In genomic region chr5:124963806-124964672, GRCm38 (mm10) we compare ENCODE assay signal across 9 mouse cellular contexts. TPM values are rescaled to one million over a fixed set of nuclear protein-coding genes. Genes with fewer than 3 reads are reported as not detected.
DNase-seq lines count a peak whose midpoint lies in the region; ATAC-seq lines count a peak whose summit lies in the region.
"Had no signal": no experiment of that assay in that cellular context is flagged by ENCODE, and none has a peak within 500 bp of the region (broad histone marks: within the 10 kb centered on the region; RNA-seq: fewer than 3 reads in every experiment).

No protein-coding gene starts in this region.

- peaks cover 2% of the 10 kb centered on the region; the same call in 1 of the 2 replicates for H3K9me3 ChIP-seq in heart, embryonic 12.5 days (replicated peaks)
- 0 out of 2 replicates have a peak, but pooled peaks cover 2% of the 10 kb centered on the region for H3K9me3 ChIP-seq in kidney, embryonic 14.5 days (ENCODE audit: control insufficient read depth, low read length)
- no peaks in the 10 kb centered on the region for H3K9me3 ChIP-seq in limb, embryonic 11.5 days (ENCODE audit: control insufficient read depth, low read length)
- H3K9me3 ChIP-seq in midbrain, embryonic 16.5 days (replicated peaks; ENCODE audit: control insufficient read depth, low read length, poor library complexity, severe bottlenecking), result no peaks in the 10 kb centered on the region

- WGBS in heart, embryonic 12.5 days, result 38% methylated on average over 22 of the region's 22 CpGs
- WGBS in kidney, embryonic 14.5 days, result 36% methylated on average over 22 of the region's 22 CpGs
- WGBS in limb, embryonic 11.5 days, result 65% methylated on average over 22 of the region's 22 CpGs
- WGBS in midbrain, embryonic 16.5 days, result 62% methylated on average over 22 of the region's 22 CpGs

- H3K27me3 ChIP-seq in heart, embryonic 12.5 days (replicated peaks), result no peaks in the 10 kb centered on the region
- no peaks in the 10 kb centered on the region for H3K27me3 ChIP-seq in kidney, embryonic 14.5 days (ENCODE audit: control insufficient read depth, insufficient read depth, low read length)
- no peaks in the 10 kb centered on the region for H3K27me3 ChIP-seq in limb, embryonic 11.5 days (ENCODE audit: control insufficient read depth, insufficient read depth, low read length)
- H3K27me3 ChIP-seq in midbrain, embryonic 16.5 days (ENCODE audit: control insufficient read depth, insufficient read depth, low read depth, low read length), result no peaks in the 10 kb centered on the region

- peaks cover 26% of the 10 kb centered on the region for H3K4me1 ChIP-seq in heart, embryonic 12.5 days (replicated peaks)
- H3K4me1 ChIP-seq in kidney, embryonic 14.5 days (ENCODE audit: control insufficient read depth, insufficient read depth, low read length), result peaks cover 13% of the 10 kb centered on the region
- H3K4me1 ChIP-seq in limb, embryonic 11.5 days (ENCODE audit: control insufficient read depth, insufficient read depth, low read length), result 0 out of 2 replicates have a peak, but pooled peaks cover 3% of the 10 kb centered on the region
- peaks cover 8% of the 10 kb centered on the region; the same call in 1 of the 2 replicates for H3K4me1 ChIP-seq in midbrain, embryonic 16.5 days (ENCODE audit: control insufficient read depth, insufficient read depth, low read length)

- peak overlapping the region; percentile 57; the same call in 1 of the 2 replicates for H3K9ac ChIP-seq in heart, embryonic 12.5 days
- no peak overlapping the region; the same call in 1 of the 2 replicates for H3K9ac ChIP-seq in kidney, embryonic 14.5 days (ENCODE audit: low read depth, low read length)
- peak overlapping the region; percentile 5; the same call in 1 of the 2 replicates for H3K9ac ChIP-seq in limb, embryonic 11.5 days (ENCODE audit: low read length)
- peak overlapping the region; percentile 52 for H3K9ac ChIP-seq in midbrain, embryonic 16.5 days (ENCODE audit: low read depth, low read length)

- peak overlapping the region; percentile 76 for H3K27ac ChIP-seq in heart, embryonic 12.5 days (ENCODE audit: poor library complexity, severe bottlenecking)
- H3K27ac ChIP-seq in kidney, embryonic 14.5 days (ENCODE audit: low read depth, low read length), result peak overlapping the region; percentile 60; the same call in 1 of the 2 replicates
- peak overlapping the region; percentile 69 for H3K27ac ChIP-seq in limb, embryonic 11.5 days (replicated peaks; ENCODE audit: low read depth, low read length)
- peak overlapping the region; percentile 65 for H3K27ac ChIP-seq in midbrain, embryonic 16.5 days (ENCODE audit: low read length)

- H3K4me3 ChIP-seq in heart, embryonic 12.5 days, result peak overlapping the region; percentile 21
- no peak overlapping the region for H3K4me3 ChIP-seq in kidney, embryonic 14.5 days (ENCODE audit: low read length)
- H3K4me3 ChIP-seq in limb, embryonic 11.5 days (ENCODE audit: low read depth, low read length), result no peak overlapping the region
- no peak overlapping the region for H3K4me3 ChIP-seq in midbrain, embryonic 16.5 days (ENCODE audit: low read depth, low read length)

- peak overlapping the region; percentile 59 for H3K4me2 ChIP-seq in heart, embryonic 12.5 days
- peak overlapping the region; percentile 19 for H3K4me2 ChIP-seq in kidney, embryonic 14.5 days (replicated peaks; ENCODE audit: low read depth, low read length)
- H3K4me2 ChIP-seq in limb, embryonic 11.5 days (ENCODE audit: low read depth, severe bottlenecking), result no peak overlapping the region
- no peak overlapping the region for H3K4me2 ChIP-seq in midbrain, embryonic 16.5 days (ENCODE audit: low read length)

- no peaks in the 10 kb centered on the region for H3K36me3 ChIP-seq in heart, embryonic 12.5 days
- H3K36me3 ChIP-seq in kidney, embryonic 14.5 days (ENCODE audit: control insufficient read depth, insufficient read depth, low read length), result no peaks in the 10 kb centered on the region
- no peaks in the 10 kb centered on the region for H3K36me3 ChIP-seq in limb, embryonic 11.5 days (ENCODE audit: control insufficient read depth, insufficient read depth, low read length)
- H3K36me3 ChIP-seq in midbrain, embryonic 16.5 days (ENCODE audit: control insufficient read depth, insufficient read depth, low read length), result no peaks in the 10 kb centered on the region

- ATAC-seq in heart, embryonic 12.5 days (ENCODE audit: insufficient number of reproducible peaks, low FRiP score), result peak; percentile 40; the same call in 1 of the 2 replicates
- peak; percentile 53; the same call in 1 of the 2 replicates for ATAC-seq in kidney, embryonic 14.5 days (ENCODE audit: low FRiP score, low TSS enrichment)
- ATAC-seq in limb, embryonic 11.5 days (ENCODE audit: insufficient number of reproducible peaks, low FRiP score, low TSS enrichment, low read depth), result peak; percentile 26; the same call in 1 of the 2 replicates
- peak; percentile 62 for ATAC-seq in midbrain, embryonic 16.5 days

- peak; percentile 25 to 64 for DNase-seq in adrenal gland, postnatal 36 days
- peak; percentile 83 for DNase-seq in embryo, embryonic 10.5 days (ENCODE audit: low spot score)
- DNase-seq in limb, embryonic 11.5 days (ENCODE audit: low spot score), result peak; percentile 57
- no peak for DNase-seq in thymus, postnatal 0 days (ENCODE audit: low spot score)
- no peak for DNase-seq in T-cell, adult 2 months (ENCODE audit: low spot score)

RNA-seq across cellular contexts. Expression of gene Rflna, which starts 39.0 kb away (rescaled TPM):
- 1 to 10 TPM; 3.2 to 7.7 TPM for total RNA-seq in adrenal gland, postnatal 36 days (2021)
- 1.2 and 1.6 TPM in 2 replicates for polyA plus RNA-seq in heart, embryonic 12.5 days (2016; fragmentation: Nextera tagmentation; extraction: Ambion mirVana)
- 3.8 and 4.8 TPM in 2 replicates for polyA plus RNA-seq in kidney, embryonic 14.5 days (2014; fragmentation: Nextera tagmentation; extraction: Ambion mirVana)
- 8.0 and 11.8 TPM in 2 replicates for polyA plus RNA-seq in limb, embryonic 11.5 days (2014; fragmentation: Nextera tagmentation; extraction: Ambion mirVana)
- polyA plus RNA-seq in midbrain, embryonic 16.5 days (2015; fragmentation: Nextera tagmentation; extraction: Ambion mirVana), result 4.9 and 7.1 TPM in 2 replicates
- polyA plus RNA-seq in thymus, postnatal 0 days (2015; fragmentation: Nextera tagmentation; extraction: Ambion mirVana), result 0.51 and 0.61 TPM in 2 replicates
- total RNA-seq: neutrophil, adult 5-6 weeks had no signal

Comparison
In these comparisons a context has a peak if more than half of its experiments do, and no peak if none do; other contexts are left out.
1. DNase-seq: peak in adrenal gland, postnatal 36 days (2 of 2), embryo, embryonic 10.5 days (single experiment) and limb, embryonic 11.5 days (single experiment); none in thymus, postnatal 0 days (single experiment) and T-cell, adult 2 months (single experiment).
2. H3K4me2 ChIP-seq: peak in heart, embryonic 12.5 days (single experiment) and kidney, embryonic 14.5 days (single experiment); none in limb, embryonic 11.5 days (single experiment) and midbrain, embryonic 16.5 days (single experiment).
3. Peak in every context shown above with its lines, with median percentiles within 50 percentile points of each other: ATAC-seq and H3K27ac ChIP-seq.